ENCODE assay signal across 22 mouse cellular contexts in the genomic region with DNA sequence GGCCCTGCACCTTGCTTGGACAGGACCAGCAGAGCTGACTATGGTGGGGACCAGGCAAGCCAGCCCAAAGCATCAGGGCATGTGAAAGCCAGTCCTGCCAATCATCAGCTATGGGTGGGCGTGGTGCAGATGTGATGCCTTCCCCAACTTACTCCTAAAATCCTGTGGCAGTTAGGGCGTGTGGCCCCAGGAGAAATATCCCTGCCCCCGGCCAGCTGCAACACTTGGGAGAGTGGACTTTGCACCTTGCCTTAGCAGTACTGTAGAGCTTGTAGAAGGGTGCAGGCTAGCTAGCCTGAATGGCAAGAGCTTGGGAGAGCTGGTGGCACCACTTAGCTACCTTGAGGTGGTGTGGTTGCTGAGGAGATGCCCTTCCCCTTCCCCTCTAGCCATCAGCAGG.
A peak's percentile ranks its signal among the peaks of the same experiment; 100 is the strongest.
DNase-seq lines count a peak whose midpoint lies in the region; ATAC-seq and TF ChIP-seq lines count a peak whose summit lies in the region.
"Had no signal": no experiment of that assay in that cellular context is flagged by ENCODE, and none has a peak within 500 bp of the region (broad histone marks: within the 10 kb centered on the region; RNA-seq: fewer than 3 reads in every experiment).

No protein-coding gene starts in this region.

- H3K9me3 ChIP-seq in megakaryocyte, embryonic 14.5 days, result peaks cover 11% of the 10 kb centered on the region; the same call in 1 of the 2 replicates
- H3K9me3 ChIP-seq in stomach, embryonic 15.5 days, result no peaks in the 10 kb centered on the region
- H3K9me3 ChIP-seq in hindbrain, embryonic 14.5 days (ENCODE audit: control insufficient read depth, low read length), result no peaks in the 10 kb centered on the region
- H3K9me3 ChIP-seq: embryonic facial prominence, embryonic 12.5 days; embryonic facial prominence, embryonic 15.5 days; hindbrain, embryonic 12.5 days had no signal

- H3K9ac ChIP-seq in stomach, embryonic 15.5 days, result no peak overlapping the region
- H3K9ac ChIP-seq in hindbrain, embryonic 14.5 days, result no peak overlapping the region
- H3K9ac ChIP-seq in heart, adult 2 months (ENCODE audit: low read depth, low read length), result no peak overlapping the region
- H3K9ac ChIP-seq: embryonic facial prominence, embryonic 12.5 days; embryonic facial prominence, embryonic 15.5 days; forebrain, postnatal 0 days; hindbrain, embryonic 12.5 days had no signal

- no peak for TF ChIP-seq EP300 in heart, adult 2 months (IDR thresholded peaks at IDR 0.05; ENCODE audit: insufficient read depth, low read depth, low read length)

- no peak for DNase-seq in cerebellum, postnatal 36 days
- DNase-seq in hindbrain, embryonic 14.5 days (ENCODE audit: low spot score), result no peak
- no peak for DNase-seq in heart, adult 2 months
- DNase-seq: adrenal gland, adult 8-10 months; adrenal gland, postnatal 25 days; cerebellum, adult 18-20 months; cerebellum, adult 9-10 months; cerebellum, postnatal 14 days; forebrain, postnatal 0 days; gastrocnemius, adult 2 months; gastrocnemius, postnatal 14 days had no signal

- H3K27ac ChIP-seq in stomach, embryonic 15.5 days, result no peak overlapping the region
- no peak overlapping the region for H3K27ac ChIP-seq in hindbrain, embryonic 14.5 days
- H3K27ac ChIP-seq in heart, adult 2 months, result no peak overlapping the region
- H3K27ac ChIP-seq: embryonic facial prominence, embryonic 12.5 days; embryonic facial prominence, embryonic 15.5 days; gastrocnemius, adult 2 months; hindbrain, embryonic 12.5 days had no signal

- no peaks in the 10 kb centered on the region for H3K79me2 ChIP-seq in heart, adult 2 months (replicated peaks; ENCODE audit: control insufficient read depth, insufficient read depth, low read length)

- WGBS in stomach, embryonic 15.5 days, result 77% methylated on average over 3 of the region's 3 CpGs
- 89% methylated on average over 3 of the region's 3 CpGs for WGBS in hindbrain, embryonic 14.5 days
- WGBS in heart, adult 2 months, result 68% methylated on average over 3 of the region's 3 CpGs

- intact Hi-C loops in heart, adult 2 months (cut with DNase I), result no loop called here

- no peaks in the 10 kb centered on the region for H3K36me3 ChIP-seq in megakaryocyte, embryonic 14.5 days (replicated peaks; ENCODE audit: low read length)
- no peaks in the 10 kb centered on the region for H3K36me3 ChIP-seq in stomach, embryonic 15.5 days
- no peaks in the 10 kb centered on the region for H3K36me3 ChIP-seq in hindbrain, embryonic 14.5 days (replicated peaks; ENCODE audit: control insufficient read depth, insufficient read depth)
- no peaks in the 10 kb centered on the region for H3K36me3 ChIP-seq in heart, adult 2 months (ENCODE audit: control insufficient read depth, insufficient read depth, low read length)
- H3K36me3 ChIP-seq: embryonic facial prominence, embryonic 12.5 days; embryonic facial prominence, embryonic 15.5 days; hindbrain, embryonic 12.5 days had no signal

- H3K27me3 ChIP-seq in megakaryocyte, embryonic 14.5 days (replicated peaks), result no peaks in the 10 kb centered on the region
- no peaks in the 10 kb centered on the region for H3K27me3 ChIP-seq in stomach, embryonic 15.5 days (replicated peaks)
- no peaks in the 10 kb centered on the region for H3K27me3 ChIP-seq in hindbrain, embryonic 14.5 days (ENCODE audit: control insufficient read depth, insufficient read depth, low read length)
- H3K27me3 ChIP-seq in heart, adult 2 months (ENCODE audit: control insufficient read depth, insufficient read depth, low read length), result no peaks in the 10 kb centered on the region
- H3K27me3 ChIP-seq: embryonic facial prominence, embryonic 12.5 days; embryonic facial prominence, embryonic 15.5 days; hindbrain, embryonic 12.5 days had no signal

- no peak for TF ChIP-seq CTCF in heart, adult 2 months (IDR thresholded peaks at IDR 0.05)

- TF ChIP-seq POLR2A in heart, adult 2 months (IDR thresholded peaks at IDR 0.05; ENCODE audit: insufficient read depth, low read depth, low read length), result no peak

- H3K4me3 ChIP-seq in megakaryocyte, embryonic 14.5 days (replicated peaks), result peak overlapping the region; percentile 50
- no peak overlapping the region for H3K4me3 ChIP-seq in stomach, embryonic 15.5 days (replicated peaks)
- H3K4me3 ChIP-seq in hindbrain, embryonic 14.5 days (replicated peaks; ENCODE audit: low read length), result no peak overlapping the region
- no peak overlapping the region for H3K4me3 ChIP-seq in heart, adult 2 months
- H3K4me3 ChIP-seq: embryonic facial prominence, embryonic 12.5 days; embryonic facial prominence, embryonic 15.5 days; gastrocnemius, adult 2 months; hindbrain, embryonic 12.5 days had no signal

- peak; percentile 15; the same call in 1 of the 2 replicates for ATAC-seq in cerebellum, adult (ENCODE audit: insufficient number of reproducible peaks, low FRiP score, low TSS enrichment)
- ATAC-seq in megakaryocyte, adult 5-6 weeks (ENCODE audit: poor library complexity, severe bottlenecking), result no peak
- ATAC-seq in stomach, embryonic 15.5 days (ENCODE audit: insufficient read depth, low FRiP score, low read depth), result peak; percentile 22; the same call in 1 of the 2 replicates
- ATAC-seq in hindbrain, embryonic 14.5 days (ENCODE audit: low FRiP score), result no peak
- ATAC-seq: activated CD4-positive, CD25-positive, alpha-beta regulatory T cell, adult 4 months; forebrain, embryonic 14.5 days; forebrain, postnatal 0 days; hindbrain, embryonic 16.5 days had no signal

- no peak overlapping the region for H3K4me2 ChIP-seq in stomach, embryonic 15.5 days
- no peak overlapping the region for H3K4me2 ChIP-seq in hindbrain, embryonic 14.5 days (replicated peaks)
- H3K4me2 ChIP-seq: embryonic facial prominence, embryonic 12.5 days; embryonic facial prominence, embryonic 15.5 days; heart, embryonic 11.5 days; hindbrain, embryonic 12.5 days had no signal

- no peaks in the 10 kb centered on the region for H3K4me1 ChIP-seq in megakaryocyte, embryonic 14.5 days
- H3K4me1 ChIP-seq in stomach, embryonic 15.5 days, result no peaks in the 10 kb centered on the region
- no peaks in the 10 kb centered on the region for H3K4me1 ChIP-seq in hindbrain, embryonic 14.5 days (replicated peaks; ENCODE audit: control insufficient read depth, insufficient read depth, low read length)
- no peaks in the 10 kb centered on the region for H3K4me1 ChIP-seq in heart, adult 2 months (ENCODE audit: control insufficient read depth, insufficient read depth, low read length)
- H3K4me1 ChIP-seq: embryonic facial prominence, embryonic 12.5 days; embryonic facial prominence, embryonic 15.5 days; hindbrain, embryonic 12.5 days had no signal

Comparison
In these comparisons a context has a peak if more than half of its experiments do, and no peak if none do; other contexts are left out.
1. ATAC-seq: peak in cerebellum, adult (single experiment) and stomach, embryonic 15.5 days (single experiment); none in megakaryocyte, adult 5-6 weeks (single experiment) and hindbrain, embryonic 14.5 days (single experiment).